Mouse (Mus musculus): ENCODE data around the gene Gpr89. TPM values are rescaled to one million over a fixed set of nuclear protein-coding genes. Genes with fewer than 3 reads are reported as not detected.

Gpr89 gene
- polyA plus RNA-seq, 1 experiment = 33.6 TPM

DNA sequence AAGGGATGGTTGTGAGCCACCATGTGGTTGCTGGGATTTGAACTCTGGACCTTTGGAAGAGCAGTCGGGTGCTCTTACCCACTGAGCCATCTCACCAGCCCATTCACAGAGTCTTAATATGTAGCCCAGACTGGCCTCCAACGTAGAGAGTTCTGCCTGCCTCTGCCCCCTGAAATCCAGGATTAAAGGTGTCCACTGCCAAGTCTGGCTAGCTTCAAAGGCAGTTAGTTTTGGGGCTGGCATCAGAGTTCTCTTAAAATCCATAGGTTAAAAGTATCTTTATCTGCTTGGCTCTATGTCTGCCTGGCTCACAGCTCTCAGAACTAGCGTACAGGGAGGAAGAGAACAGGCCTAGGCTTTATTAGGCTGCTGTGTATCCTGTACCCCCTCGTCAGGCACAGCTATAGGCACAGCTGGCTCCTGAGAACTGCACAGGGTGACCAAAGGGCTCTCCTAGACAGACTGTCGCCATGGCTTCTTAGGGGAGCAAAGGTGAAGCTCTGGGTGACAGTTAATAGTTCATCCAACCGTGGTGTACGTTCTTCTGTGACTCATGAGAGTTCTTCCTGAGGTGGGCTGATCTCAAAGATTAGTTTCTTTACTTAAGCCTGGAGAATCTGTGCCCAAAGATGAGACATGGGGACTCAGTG lies 66.0 kb downstream of the Gpr89 start:
- Histone ChIP-seq H3K27ac (ENCODE audit: insufficient read depth, low read depth, low read length) (peak overlapping the region; percentile 80), H3K27me3 (replicated peaks; ENCODE audit: control insufficient read depth, insufficient read depth, low read length) (no peaks in the 10 kb centered on the region), H3K4me3 (ENCODE audit: insufficient read depth, low read depth, low read length) (no peak overlapping the region), H3K36me3 (ENCODE audit: control insufficient read depth, insufficient read depth, low read length) (peaks cover 2% of the 10 kb centered on the region; the same call in 1 of the 2 replicates), H3K4me1 (ENCODE audit: control insufficient read depth, insufficient read depth, low read length) (peaks cover 17% of the 10 kb centered on the region; the same call in 1 of the 2 replicates)
- TF ChIP-seq POLR2A (IDR thresholded peaks at IDR 0.05; ENCODE audit: low read depth, low read length) (no peak), CTCF (conservative IDR thresholded peaks at IDR 0.05; ENCODE audit: insufficient read depth, insufficient read length, low read depth, low read length) (no peak)
- peak; percentile 86 for DNase-seq
- 47% methylated on average over 7 of the region's 7 CpGs for WGBS

DNA sequence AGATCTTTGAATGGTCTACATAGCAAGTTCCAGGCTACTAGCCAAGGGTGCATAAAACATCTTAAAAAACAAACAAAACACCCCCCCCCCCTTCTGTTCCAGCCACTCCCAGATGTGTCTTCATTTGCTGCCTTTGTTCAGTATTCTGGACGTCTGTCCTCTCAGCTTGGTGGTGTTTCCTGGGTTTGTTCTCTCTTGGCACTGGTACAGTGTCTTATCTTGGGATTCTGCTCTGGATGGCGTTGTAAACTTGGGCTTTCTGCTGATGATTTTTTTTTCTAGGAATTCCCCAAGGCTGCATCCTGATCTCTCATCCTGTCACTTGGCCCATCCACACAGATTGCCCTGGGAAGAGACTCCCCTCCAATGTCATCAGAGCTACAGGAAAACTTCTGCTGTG lies 68.7 kb downstream of the Gpr89 start:
- DNase-seq = peak; percentile 54
- peak overlapping the region; percentile 6; the same call in 1 of the 2 replicates for H3K4me3 ChIP-seq (ENCODE audit: insufficient read depth, low read depth, low read length)
- H3K4me1 ChIP-seq (ENCODE audit: control insufficient read depth, insufficient read depth, low read length) = peaks cover 17% of the 10 kb centered on the region; the same call in 1 of the 2 replicates
- H3K36me3 ChIP-seq (ENCODE audit: control insufficient read depth, insufficient read depth, low read length) = peaks cover 4% of the 10 kb centered on the region; the same call in 1 of the 2 replicates
- H3K27me3 ChIP-seq (replicated peaks; ENCODE audit: control insufficient read depth, insufficient read depth, low read length) = no peaks in the 10 kb centered on the region
- TF ChIP-seq POLR2A (IDR thresholded peaks at IDR 0.05; ENCODE audit: low read depth, low read length) (no peak), CTCF (conservative IDR thresholded peaks at IDR 0.05; ENCODE audit: insufficient read depth, insufficient read length, low read depth, low read length) (no peak)
- 20% methylated on average over 2 of the region's 2 CpGs for WGBS
- H3K27ac ChIP-seq (ENCODE audit: insufficient read depth, low read depth, low read length) = peak overlapping the region; percentile 68

DNA sequence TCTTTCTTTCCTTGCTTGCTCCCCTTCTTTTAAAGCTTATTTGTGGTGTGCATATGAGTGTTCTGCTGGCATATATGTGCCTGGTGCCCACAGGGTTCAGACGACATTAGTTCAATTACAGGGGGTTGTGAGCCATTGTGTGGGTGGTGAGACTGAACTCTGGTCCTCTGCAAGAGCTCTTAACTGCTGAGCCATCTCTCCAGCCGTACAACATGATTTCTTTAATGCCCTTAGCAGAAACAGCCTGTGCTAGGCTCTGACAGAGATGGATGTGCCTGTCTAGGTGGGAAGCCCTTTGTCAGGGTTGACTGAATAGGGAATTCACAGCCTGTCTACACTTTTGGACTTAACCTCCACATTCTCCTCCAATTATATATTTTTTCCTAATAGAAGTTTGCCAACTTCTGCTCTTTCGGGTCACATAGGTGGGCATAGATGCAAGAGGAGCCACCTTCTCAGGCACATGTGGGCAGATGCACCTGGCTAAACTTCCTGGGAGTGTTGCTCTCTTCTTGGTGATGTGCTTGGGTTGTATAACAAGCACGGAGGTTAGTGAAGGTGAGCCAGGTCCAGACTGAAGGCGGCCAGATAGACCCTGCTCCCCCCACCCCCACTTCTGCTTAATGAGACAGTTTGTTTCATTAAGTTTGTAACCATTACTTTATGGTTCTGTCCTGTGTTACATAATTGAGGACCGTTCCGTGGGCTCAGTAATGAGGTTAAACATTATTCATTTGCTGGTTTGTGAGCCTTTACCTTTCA lies 70.4 kb downstream of the Gpr89 start:
- TF ChIP-seq CTCF (conservative IDR thresholded peaks at IDR 0.05; ENCODE audit: insufficient read depth, insufficient read length, low read depth, low read length) (no peak), POLR2A (IDR thresholded peaks at IDR 0.05; ENCODE audit: low read depth, low read length) (no peak)
- H3K4me3 ChIP-seq (ENCODE audit: insufficient read depth, low read depth, low read length) = peak overlapping the region; percentile 16
- H3K4me1 ChIP-seq (ENCODE audit: control insufficient read depth, insufficient read depth, low read length) = peaks cover 17% of the 10 kb centered on the region; the same call in 1 of the 2 replicates
- WGBS = 29% methylated on average over 7 of the region's 7 CpGs
- no peaks in the 10 kb centered on the region for H3K27me3 ChIP-seq (replicated peaks; ENCODE audit: control insufficient read depth, insufficient read depth, low read length)
- DNase-seq = peak; percentile 80
- peaks cover 4% of the 10 kb centered on the region; the same call in 1 of the 2 replicates for H3K36me3 ChIP-seq (ENCODE audit: control insufficient read depth, insufficient read depth, low read length)
- H3K27ac ChIP-seq (ENCODE audit: insufficient read depth, low read depth, low read length) = peak overlapping the region; percentile 42

DNA sequence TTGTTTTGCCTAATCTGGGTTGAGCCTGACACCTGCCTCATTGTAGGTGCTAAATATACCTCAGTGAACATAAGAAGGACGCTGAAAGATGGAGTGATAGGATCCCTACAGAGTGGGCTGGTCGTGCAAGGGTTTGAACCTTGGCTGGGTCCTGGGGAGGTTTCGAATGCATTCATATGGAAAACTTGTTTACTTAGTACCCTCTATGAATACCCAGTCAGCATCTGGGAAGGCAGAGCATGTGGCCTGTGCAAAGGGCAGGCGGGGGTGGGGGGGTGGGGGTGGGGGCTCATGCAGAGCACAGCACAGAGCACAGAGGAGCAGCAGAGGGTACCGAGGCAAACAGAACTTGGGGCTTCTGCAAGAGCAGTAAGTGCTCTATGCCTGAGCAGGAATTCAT lies 72.2 kb downstream of the Gpr89 start:
- 48% methylated on average over 5 of the region's 5 CpGs for WGBS
- TF ChIP-seq POLR2A (IDR thresholded peaks at IDR 0.05; ENCODE audit: low read depth, low read length) = no peak
- no peak for TF ChIP-seq CTCF (conservative IDR thresholded peaks at IDR 0.05; ENCODE audit: insufficient read depth, insufficient read length, low read depth, low read length)
- peak overlapping the region; percentile 93 for H3K4me3 ChIP-seq (ENCODE audit: insufficient read depth, low read depth, low read length)

DNA sequence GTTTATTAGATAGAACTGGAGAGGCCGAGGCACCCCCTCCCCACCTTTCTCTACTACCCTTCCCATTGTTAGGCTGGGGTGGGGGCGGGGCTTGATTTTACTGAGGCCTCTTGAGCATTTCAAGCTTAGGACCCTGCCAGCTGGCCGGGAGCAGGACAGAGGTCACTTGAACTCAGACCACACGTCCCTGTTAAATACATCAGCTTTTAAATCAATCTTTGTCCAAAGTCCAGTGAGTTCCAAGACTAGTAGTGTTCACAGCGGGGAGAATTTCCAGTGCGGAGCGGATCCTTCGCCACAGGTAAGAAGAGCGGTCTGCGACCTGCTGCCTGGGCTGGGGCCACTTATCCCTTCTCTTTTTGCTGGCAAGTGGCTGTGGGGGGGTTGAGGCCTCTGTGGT lies 75.3 kb downstream of the Gpr89 start:
- Histone ChIP-seq H3K36me3 (ENCODE audit: control insufficient read depth, insufficient read depth, low read length) (peaks cover 2% of the 10 kb centered on the region; the same call in 1 of the 2 replicates), H3K27ac (ENCODE audit: insufficient read depth, low read depth, low read length) (peak overlapping the region; percentile 99), H3K27me3 (replicated peaks; ENCODE audit: control insufficient read depth, insufficient read depth, low read length) (no peaks in the 10 kb centered on the region), H3K4me3 (ENCODE audit: insufficient read depth, low read depth, low read length) (peak overlapping the region; percentile 93), H3K4me1 (ENCODE audit: control insufficient read depth, insufficient read depth, low read length) (peaks cover 5% of the 10 kb centered on the region; the same call in 1 of the 2 replicates)
- 50% methylated on average over 10 of the region's 10 CpGs for WGBS
- no peak for TF ChIP-seq CTCF (conservative IDR thresholded peaks at IDR 0.05; ENCODE audit: insufficient read depth, insufficient read length, low read depth, low read length)
- peak; percentile 93 for TF ChIP-seq POLR2A (IDR thresholded peaks at IDR 0.05; ENCODE audit: low read depth, low read length)
- DNase-seq = peak; percentile 92

More for the DNA sequence above, 72.2 kb downstream of the Gpr89 start:
- peak; percentile 81 for DNase-seq
- H3K4me1 ChIP-seq (ENCODE audit: control insufficient read depth, insufficient read depth, low read length) = peaks cover 15% of the 10 kb centered on the region; the same call in 1 of the 2 replicates
- H3K36me3 ChIP-seq (ENCODE audit: control insufficient read depth, insufficient read depth, low read length) = peaks cover 4% of the 10 kb centered on the region; the same call in 1 of the 2 replicates
- H3K27ac ChIP-seq (ENCODE audit: insufficient read depth, low read depth, low read length) = peak overlapping the region; percentile 99
- no peaks in the 10 kb centered on the region for H3K27me3 ChIP-seq (replicated peaks; ENCODE audit: control insufficient read depth, insufficient read depth, low read length)

DNA sequence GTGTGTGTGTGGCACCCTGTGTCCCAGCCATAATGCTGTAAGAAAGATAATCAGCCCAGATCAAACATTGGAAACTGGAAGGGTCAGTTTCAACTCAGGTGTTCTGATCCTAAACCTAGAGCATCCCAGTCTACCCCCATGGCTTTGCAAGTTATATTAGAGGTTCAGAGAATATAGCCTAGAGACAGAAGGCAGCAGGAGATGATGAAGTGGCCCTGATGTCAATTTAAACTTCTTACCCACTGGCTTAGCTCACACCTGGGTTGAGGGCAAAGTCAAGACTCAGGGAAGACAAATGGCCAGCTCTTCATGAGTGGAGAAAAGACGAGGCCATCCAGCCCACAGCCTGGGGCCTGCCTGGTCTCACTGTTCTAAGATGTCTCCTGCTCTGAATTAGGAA lies 76.2 kb downstream of the Gpr89 start, which contains the start of the genes Pdzk1 and Cd160:
Gene Pdzk1, plus strand, starts transcription at position 301 of the 400 bp plus-strand sequence.
Gene Cd160, minus strand, starts transcription at position 368 of the 400 bp plus-strand sequence.
- H3K4me3 ChIP-seq (ENCODE audit: insufficient read depth, low read depth, low read length) = peak within 1 kb of the TSS; percentile 93
- WGBS = 59% methylated on average over 1 of the region's 1 CpGs

More for the DNA sequence above, 76.2 kb downstream of the Gpr89 start, which contains the start of the genes Pdzk1 and Cd160:
- DNase-seq = peak; percentile 22
- Histone ChIP-seq H3K27me3 (replicated peaks; ENCODE audit: control insufficient read depth, insufficient read depth, low read length) (no peaks in the 10 kb centered on the region), H3K4me1 (ENCODE audit: control insufficient read depth, insufficient read depth, low read length) (peaks cover 5% of the 10 kb centered on the region; the same call in 1 of the 2 replicates), H3K27ac (ENCODE audit: insufficient read depth, low read depth, low read length) (peak within 1 kb of the TSS; percentile 99), H3K36me3 (ENCODE audit: control insufficient read depth, insufficient read depth, low read length) (peaks cover 2% of the 10 kb centered on the region; the same call in 1 of the 2 replicates)
- no peak for TF ChIP-seq CTCF (conservative IDR thresholded peaks at IDR 0.05; ENCODE audit: insufficient read depth, insufficient read length, low read depth, low read length)
- no peak for TF ChIP-seq POLR2A (IDR thresholded peaks at IDR 0.05; ENCODE audit: low read depth, low read length)
